Mouse (Mus musculus): ENCODE measurements around the gene Svep1.

DNA sequence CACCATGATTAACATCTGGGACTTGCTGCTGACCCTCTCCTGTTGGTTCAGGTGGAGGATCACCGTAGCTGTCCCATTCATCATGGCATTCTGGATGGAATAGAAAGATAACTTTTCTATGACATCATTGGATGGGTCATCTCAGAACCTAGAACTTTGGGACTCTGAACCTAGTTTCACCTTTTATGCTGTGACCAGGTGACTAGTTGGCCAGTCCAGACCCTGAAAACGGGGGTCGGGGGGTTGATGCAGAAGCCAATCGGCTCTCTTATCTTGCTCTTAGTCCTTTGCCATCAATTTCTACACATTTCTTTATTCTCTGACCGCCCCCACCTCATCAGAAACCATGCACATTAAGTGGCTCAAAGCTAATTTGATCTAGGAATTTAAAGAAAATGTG, 197.6 kb downstream of the Svep1 start, which contains the start of gene Txndc8:
- TF ChIP-seq CTCF (IDR thresholded peaks at IDR 0.05; ENCODE audit: control insufficient read depth, insufficient read depth, insufficient replicate concordance, low read depth, low read length) (no peak), POLR2A (IDR thresholded peaks at IDR 0.05; ENCODE audit: control insufficient read depth, low read depth, low read length) (no peak; the same call in 1 of the 2 replicates)

All from testis, adult 2 months (tissue).